Mouse (Mus musculus) C2C12 (cell line): ENCODE results near the gene Myrf. TPM values are rescaled to one million over a fixed set of nuclear protein-coding genes. Genes with fewer than 3 reads are reported as not detected.

Experiments used
- H3K27me3 ChIP-seq: one replicate; pipeline ENCODE4 v1.6.1; 2011; ENCODE audit not compliant: control insufficient read depth, insufficient read depth, insufficient read length
- H3K36me3 ChIP-seq: one replicate; pipeline ENCODE4 v1.6.1; 2011; ENCODE audit not compliant: control insufficient read depth, insufficient read depth
- H3K4me3 ChIP-seq: one replicate; pipeline ENCODE4 v1.5.1; 2011; ENCODE audit warnings: mild to moderate bottlenecking, control low read depth; ENCODE audit not compliant: poor library complexity, insufficient read depth, severe bottlenecking
- H3K79me2 ChIP-seq: one replicate; pipeline ENCODE4 v1.6.1; 2011; ENCODE audit not compliant: control insufficient read depth, insufficient read depth
- H3K79me3 ChIP-seq: one replicate; pipeline ENCODE4 v1.6.1; 2011; ENCODE audit warnings: low read depth, control low read depth
- H3ac ChIP-seq: one replicate; pipeline ENCODE3; 2011; ENCODE audit warnings: low read depth; ENCODE audit not compliant: control insufficient read depth, insufficient read length
- CEBPB ChIP-seq: IDR thresholded peaks from one replicate; pipeline ENCODE4 v1.6.1; 2011; ENCODE audit warnings: low read depth, mild to moderate bottlenecking, control low read depth, moderate library complexity
- CTCF ChIP-seq: IDR thresholded peaks from one replicate; pipeline ENCODE4 v1.5.1; 2011; ENCODE audit not compliant: control insufficient read depth, insufficient read depth, insufficient read length
- FOSL1 ChIP-seq: IDR thresholded peaks from one replicate; pipeline ENCODE4 v1.8.0; 2011; ENCODE audit warnings: mild to moderate bottlenecking, low read length; ENCODE audit not compliant: poor library complexity, insufficient read depth, severe bottlenecking
- MAX ChIP-seq: IDR thresholded peaks from one replicate; pipeline ENCODE4 v1.6.1; 2011; ENCODE audit warnings: mild to moderate bottlenecking, control low read depth
- MYOD1 ChIP-seq: IDR thresholded peaks from one replicate; pipeline ENCODE4 v1.6.1; 2011; ENCODE audit warnings: low read depth; ENCODE audit not compliant: control insufficient read depth, insufficient read length
- MYOG ChIP-seq: IDR thresholded peaks from one replicate; pipeline ENCODE4 v1.6.1; 2011; ENCODE audit not compliant: control insufficient read depth, insufficient read length; ENCODE audit errors: extremely low read depth
- USF1 ChIP-seq: IDR thresholded peaks from one replicate; pipeline ENCODE4 v1.6.1; 2011; ENCODE audit warnings: low read depth, mild to moderate bottlenecking, control low read depth, moderate library complexity
- polyA plus RNA-seq: library from polyadenylated mRNA; unstranded; fragments of >200 nt; fragmentation: generic; extraction: Trizol; gene quantifications from one replicate; pipeline ENCODE4 v1.2.1, GENCODE M21; 2012; ENCODE audit warnings: missing spikeins

Myrf gene
- polyA plus RNA-seq, 1 experiment: 0.21 TPM

DNA sequence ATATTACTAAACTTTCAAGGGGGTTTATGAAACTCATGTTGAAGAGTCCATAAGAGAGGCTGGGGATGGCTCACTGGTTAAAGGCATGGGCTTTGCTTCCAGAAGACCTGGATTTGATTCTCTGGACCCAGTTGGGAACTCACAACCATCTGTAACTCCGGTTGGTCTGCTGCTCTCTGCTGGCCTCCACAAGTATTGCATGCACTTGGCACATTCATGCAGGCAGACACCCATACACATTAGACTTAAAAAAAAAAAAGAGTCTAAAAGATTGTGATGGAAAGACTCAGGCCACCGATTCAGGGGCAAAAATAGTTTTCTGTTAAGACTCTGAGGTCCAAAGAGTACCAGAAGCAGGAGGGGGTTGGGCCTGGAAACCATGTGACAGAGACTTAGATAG lies 49.8 kb downstream of the Myrf start:
- no peak overlapping the region for H3ac ChIP-seq
- H3K79me2 ChIP-seq: peaks cover 7% of the 10 kb centered on the region

DNA sequence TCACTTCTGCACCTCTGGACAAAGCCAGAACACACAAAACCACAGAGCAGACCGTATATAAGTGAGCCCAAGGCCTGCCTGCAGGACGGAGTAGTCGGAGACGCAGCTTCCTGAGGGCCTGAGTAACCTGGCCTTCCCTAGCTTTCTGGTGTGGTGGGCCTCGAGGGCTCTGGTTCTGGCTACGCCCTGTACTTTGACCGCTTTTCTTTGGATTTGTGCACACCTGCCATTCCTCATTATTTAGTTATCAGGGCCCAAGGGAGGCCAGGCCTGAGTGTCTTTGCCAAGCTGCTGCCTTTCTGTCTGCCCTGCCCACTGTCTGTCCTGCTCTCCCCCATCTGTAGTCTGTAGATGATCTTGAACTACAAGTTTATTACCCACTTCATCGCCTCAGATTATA lies 50.6 kb downstream of the Myrf start:
- H3K79me2 ChIP-seq: peaks cover 15% of the 10 kb centered on the region
- no peak overlapping the region for H3ac ChIP-seq
- peaks cover 3% of the 10 kb centered on the region for H3K79me3 ChIP-seq
- H3K4me3 ChIP-seq: no peak overlapping the region
- H3K36me3 ChIP-seq: peaks cover 76% of the 10 kb centered on the region
- no peak for TF ChIP-seq USF1
- no peak for TF ChIP-seq CEBPB
- no peak for TF ChIP-seq MAX
- no peak for TF ChIP-seq CTCF
- no peak for TF ChIP-seq MYOD1
- TF ChIP-seq FOSL1: no peak
- TF ChIP-seq MYOG: no peak
- H3K27me3 ChIP-seq: no peaks in the 10 kb centered on the region

More for the DNA sequence above, 49.8 kb downstream of the Myrf start:
- no peaks in the 10 kb centered on the region for H3K79me3 ChIP-seq
- TF ChIP-seq MYOD1 (no peak), CTCF (peak; percentile 44)
- peaks cover 76% of the 10 kb centered on the region for H3K36me3 ChIP-seq
- H3K27me3 ChIP-seq: no peaks in the 10 kb centered on the region
- no peak overlapping the region for H3K4me3 ChIP-seq

GRCm38 (mm10) chr19:10189022-10189421 lies 51.5 kb downstream of the Myrf start:
- H3K79me3 ChIP-seq: peaks cover 8% of the 10 kb centered on the region
- H3K36me3 ChIP-seq: peaks cover 68% of the 10 kb centered on the region
- H3ac ChIP-seq: no peak overlapping the region
- peaks cover 24% of the 10 kb centered on the region for H3K79me2 ChIP-seq
- H3K27me3 ChIP-seq: no peaks in the 10 kb centered on the region
- H3K4me3 ChIP-seq: no peak overlapping the region
- no peak for TF ChIP-seq MYOD1

DNA sequence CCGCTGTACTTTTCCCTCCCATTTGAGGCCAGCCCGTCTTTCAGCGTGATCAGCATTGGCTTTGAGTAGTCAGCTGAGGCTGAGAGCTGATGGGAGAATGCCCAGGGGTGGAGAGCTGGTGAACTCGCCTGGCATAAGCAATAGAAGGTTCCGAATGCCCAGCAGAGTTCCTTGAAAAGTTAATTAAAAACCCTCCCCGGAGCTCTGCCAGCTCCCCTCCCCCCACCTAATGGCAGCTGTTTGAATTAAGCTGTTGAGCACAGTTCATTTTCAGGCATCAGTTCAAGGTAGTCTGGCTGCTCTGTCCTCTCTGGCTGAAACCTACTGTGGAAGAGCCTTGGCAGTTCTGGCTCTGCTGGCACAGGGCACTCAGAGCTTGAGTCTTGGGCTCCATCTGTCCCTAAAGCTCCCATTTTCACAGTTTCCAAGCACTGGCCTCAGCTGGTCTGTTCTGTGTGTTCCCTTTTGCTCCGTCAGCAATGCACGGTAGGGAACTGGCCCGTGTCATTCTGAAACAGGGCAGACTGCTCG lies 52.2 kb downstream of the Myrf start:
- TF ChIP-seq FOSL1: no peak
- peaks cover 61% of the 10 kb centered on the region for H3K36me3 ChIP-seq
- no peak overlapping the region for H3ac ChIP-seq
- H3K79me3 ChIP-seq: peaks cover 13% of the 10 kb centered on the region
- no peak overlapping the region for H3K4me3 ChIP-seq
- peaks cover 31% of the 10 kb centered on the region for H3K79me2 ChIP-seq
- no peaks in the 10 kb centered on the region for H3K27me3 ChIP-seq

DNA sequence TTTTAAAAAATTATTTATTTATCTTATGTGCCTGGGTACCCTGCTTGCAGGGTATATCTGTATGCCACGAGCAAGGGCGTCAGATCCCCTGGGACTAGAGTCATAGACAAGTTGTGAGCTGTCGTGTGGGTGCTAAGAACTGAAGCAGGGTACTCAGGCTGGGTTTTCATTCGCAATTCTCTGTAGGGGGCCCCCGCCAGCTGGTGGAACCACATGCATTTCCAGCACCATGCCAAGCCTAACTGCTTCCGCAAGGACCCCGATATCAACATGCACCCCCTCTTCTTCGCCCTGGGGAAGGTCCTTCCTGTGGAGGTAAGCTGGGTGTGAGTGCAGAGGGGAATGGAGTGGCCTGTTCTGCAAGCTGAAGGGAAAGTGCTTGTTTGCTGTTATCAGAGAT lies 54.0 kb downstream of the Myrf start:
- Histone ChIP-seq H3K36me3 (peaks cover 47% of the 10 kb centered on the region), H3K27me3 (no peaks in the 10 kb centered on the region), H3K4me3 (no peak overlapping the region), H3K79me2 (peaks cover 35% of the 10 kb centered on the region), H3K79me3 (peaks cover 13% of the 10 kb centered on the region), H3ac (no peak overlapping the region)
- TF ChIP-seq USF1 (no peak), MYOG (no peak), FOSL1 (no peak), CEBPB (no peak), MAX (no peak), MYOD1 (no peak), CTCF (no peak)

- no peak overlapping the region for H3ac ChIP-seq
- peaks cover 35% of the 10 kb centered on the region for H3K79me2 ChIP-seq
- peaks cover 47% of the 10 kb centered on the region for H3K36me3 ChIP-seq
- TF ChIP-seq CEBPB (no peak), FOSL1 (no peak), USF1 (no peak), MAX (no peak), MYOG (no peak), MYOD1 (no peak), CTCF (no peak)
- H3K4me3 ChIP-seq: no peak overlapping the region
- no peaks in the 10 kb centered on the region for H3K27me3 ChIP-seq
- peaks cover 13% of the 10 kb centered on the region for H3K79me3 ChIP-seq
These were observed 54.7 kb downstream of the Myrf start for GRCm38 (mm10) chr19:10185876-10186275.

DNA sequence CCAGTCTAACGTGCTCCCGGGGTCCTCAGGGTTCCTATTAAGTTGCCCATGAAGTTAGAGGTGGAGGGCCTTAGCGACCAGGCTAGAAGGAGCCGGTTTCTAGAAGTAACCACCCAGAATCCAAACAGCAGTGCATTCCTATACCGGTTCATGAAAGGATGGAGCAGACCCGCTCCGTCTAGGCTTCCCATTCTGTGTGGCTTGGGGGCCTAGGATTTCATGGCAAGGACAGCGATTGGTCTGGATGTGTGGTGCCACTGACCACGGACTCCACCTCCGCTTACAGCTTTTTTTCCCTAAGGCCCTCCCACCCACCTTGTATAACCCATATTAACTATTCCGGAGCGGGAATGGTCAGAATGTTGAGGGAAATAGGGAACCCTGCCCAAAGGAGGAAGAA lies 56.5 kb downstream of the Myrf start:
- Histone ChIP-seq H3K79me3 (peaks cover 13% of the 10 kb centered on the region), H3K79me2 (peaks cover 35% of the 10 kb centered on the region), H3K27me3 (no peaks in the 10 kb centered on the region), H3K36me3 (peaks cover 36% of the 10 kb centered on the region), H3K4me3 (peak overlapping the region; percentile 92), H3ac (peak overlapping the region; percentile 91)
- TF ChIP-seq USF1 (no peak), CTCF (no peak), MYOG (no peak), FOSL1 (no peak), CEBPB (no peak), MYOD1 (no peak), MAX (no peak)
